Mouse (Mus musculus) embryonic facial prominence, embryonic 12.5 days (tissue): ENCODE data around the gene Exoc6b. TPM values are rescaled to one million over a fixed set of nuclear protein-coding genes. Genes with fewer than 3 reads are reported as not detected.
"Not testable (repeated sequence)": the region's sequence is repeated elsewhere in the genome, so short reads cannot be mapped to it uniquely, and the experiment has no call there.

ENCODE experiments used
- ATAC-seq: fragments of 200-750 bp; cut with Nextera tagmentation; 2 replicates; pipeline ENCODE4 v1.8.0; 2017; ENCODE audit not compliant: insufficient number of reproducible peaks, insufficient read depth, low FRiP score, low TSS enrichment
- H3K27ac ChIP-seq: fragments of 300-500 bp; sonication (generic); 2 replicates; pipeline ENCODE4 v1.5.1; 2016; ENCODE audit warnings: mild to moderate bottlenecking
- H3K27me3 ChIP-seq: fragments of 300-500 bp; sonication (generic); 2 replicates; pipeline ENCODE4 v1.6.1; 2016; ENCODE audit warnings: mild to moderate bottlenecking, moderate library complexity
- H3K36me3 ChIP-seq: fragments of 300-500 bp; sonication (generic); 2 replicates; pipeline ENCODE4 v1.6.1; 2016; ENCODE audit warnings: mild to moderate bottlenecking
- H3K4me1 ChIP-seq: fragments of 300-500 bp; sonication (generic); 2 replicates; pipeline ENCODE4 v1.6.1; 2016
- H3K4me2 ChIP-seq: fragments of 300-500 bp; sonication (generic); replicated peaks from 2 replicates; pipeline ENCODE4 v1.6.1; 2016; ENCODE audit warnings: mild to moderate bottlenecking, moderate library complexity
- H3K4me3 ChIP-seq: fragments of 300-500 bp; sonication (generic); 2 replicates; pipeline ENCODE4 v1.5.1; 2016; ENCODE audit warnings: mild to moderate bottlenecking
- H3K9ac ChIP-seq: fragments of 300-500 bp; sonication (generic); 2 replicates; pipeline ENCODE4 v1.6.1; 2016; ENCODE audit warnings: mild to moderate bottlenecking, moderate library complexity
- H3K9me3 ChIP-seq: fragments of 300-500 bp; sonication (generic); 2 replicates; pipeline ENCODE4 v1.6.1; 2016; ENCODE audit warnings: mild to moderate bottlenecking, moderate library complexity
- WGBS: fragments of 180-500 bp; shearing (Covaris S2); methylation state at CpG from one replicate; pipeline ENCODE4 v1.1.7; 2016; 5-methylcytosine and 5-hydroxymethylcytosine counted together
- polyA plus RNA-seq: library from polyadenylated mRNA; unstranded; fragments of >200 nt; fragmentation: Nextera tagmentation; extraction: Ambion mirVana; gene quantifications from 2 replicates; pipeline ENCODE4 v1.2.1, GENCODE M21; 2016

Exoc6b gene
- 45.1 and 45.2 TPM in 2 replicates for polyA plus RNA-seq

DNA sequence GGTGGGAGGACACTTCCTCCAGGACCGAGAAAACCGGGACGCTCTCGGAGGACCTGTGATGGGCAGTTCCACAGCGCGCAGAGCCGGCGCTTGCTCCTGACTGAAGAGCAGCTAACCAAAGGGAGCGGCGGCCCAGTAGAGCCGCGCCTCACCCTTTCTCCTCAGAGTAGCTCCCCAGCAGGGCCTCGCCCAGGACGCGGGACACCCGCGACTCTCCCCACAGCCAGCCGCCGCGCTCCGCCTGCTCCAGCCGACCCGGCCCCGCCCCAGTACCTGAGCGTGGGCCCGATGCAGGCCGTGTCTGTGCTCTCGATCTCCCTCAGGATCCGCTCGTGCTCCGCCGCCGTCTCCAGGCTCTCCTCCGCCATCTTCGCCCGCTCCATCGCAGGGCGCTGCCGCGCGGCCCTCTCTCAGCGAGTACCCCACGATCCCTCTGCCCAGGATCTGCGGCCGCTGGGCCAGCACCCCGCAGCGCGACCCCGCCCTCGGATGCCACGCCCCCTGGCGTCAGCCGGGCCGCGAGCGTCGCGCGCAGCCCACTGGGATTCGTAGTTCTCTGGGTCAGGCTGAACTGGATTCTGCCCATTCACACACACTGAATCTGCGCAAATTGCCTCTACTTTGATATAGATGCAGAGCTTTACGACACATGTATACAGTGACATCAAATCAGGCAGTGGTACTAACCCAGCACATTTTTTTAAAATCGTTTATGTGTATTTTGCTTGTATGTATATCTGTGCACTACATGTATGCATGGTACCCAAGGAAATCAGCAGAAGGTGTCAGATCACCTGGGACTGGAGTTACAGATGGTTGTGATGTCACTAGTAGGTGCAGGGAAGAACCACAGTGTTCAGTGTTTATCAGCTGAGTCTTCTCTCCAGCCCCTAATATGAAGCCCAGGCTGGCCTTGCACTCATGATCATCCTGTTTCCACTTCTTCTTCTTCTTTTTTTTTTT lies at the start of gene Exoc6b:
Exoc6b (minus strand) TSS at position 491 of the 963 bp plus-strand sequence.
- ATAC-seq, result peak; percentile 94
- H3K9ac ChIP-seq, result peak within 1 kb of the TSS; percentile 86
- no peaks in the 10 kb centered on the region for H3K36me3 ChIP-seq
- 1% methylated on average over 63 of the region's 63 CpGs for WGBS
- H3K4me1 ChIP-seq, result peaks cover 11% of the 10 kb centered on the region
- peak within 1 kb of the TSS; percentile 87 for H3K4me2 ChIP-seq
- peak within 1 kb of the TSS; percentile 86 for H3K27ac ChIP-seq
- peaks cover 4% of the 10 kb centered on the region; the same call in 1 of the 2 replicates for H3K27me3 ChIP-seq
- H3K4me3 ChIP-seq, result peak within 1 kb of the TSS; percentile 94
- H3K9me3 ChIP-seq, result no peaks in the 10 kb centered on the region

DNA sequence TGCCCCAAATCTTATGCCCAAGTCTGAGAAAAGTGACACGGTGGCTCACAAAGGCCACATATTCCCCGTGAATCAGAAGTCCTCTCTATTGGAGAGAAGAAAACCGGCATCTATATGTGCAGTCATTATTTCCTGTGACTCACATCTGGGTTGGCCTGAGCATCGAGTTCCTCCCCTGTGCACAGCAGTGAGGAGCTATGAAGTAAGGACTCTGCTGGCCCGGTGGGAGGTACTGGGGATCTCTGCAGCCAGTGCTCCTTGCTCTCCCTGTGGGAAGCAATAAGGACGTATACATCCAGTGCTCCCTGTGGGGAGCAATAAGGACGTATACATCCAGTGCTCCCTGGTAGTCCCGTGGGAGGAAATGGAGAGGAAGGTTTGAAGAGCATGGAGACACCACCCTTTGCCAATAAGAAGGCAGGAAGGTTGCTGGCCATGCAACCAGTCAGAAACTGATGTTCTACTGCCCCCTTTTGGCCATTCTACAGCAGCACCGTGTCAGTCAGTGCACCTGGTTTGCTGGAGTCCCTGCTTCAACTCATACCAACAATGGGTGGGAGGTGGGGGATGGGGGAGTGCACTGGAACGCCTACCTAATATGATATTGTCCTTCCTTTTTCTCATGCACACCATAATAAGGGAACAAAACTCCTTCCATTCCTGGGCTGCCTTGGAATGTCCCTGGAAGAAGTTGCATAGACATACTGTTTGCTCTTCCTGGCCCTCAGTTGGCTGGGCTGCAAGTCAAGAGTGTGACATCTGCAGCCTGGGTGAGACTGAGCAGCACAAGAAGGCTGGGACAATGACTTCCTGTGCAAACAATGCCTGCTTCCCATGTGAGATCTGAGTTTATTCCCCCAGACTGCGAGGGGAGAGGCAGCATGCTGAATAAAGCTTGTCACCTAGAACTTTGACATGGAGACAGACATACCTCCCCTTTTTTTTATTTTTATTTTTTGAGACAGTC lies 48.5 kb upstream of the Exoc6b start:
- not testable (repeated sequence) for H3K4me3 ChIP-seq, H3K36me3 ChIP-seq, H3K27me3 ChIP-seq, H3K4me2 ChIP-seq, H3K4me1 ChIP-seq, H3K9ac ChIP-seq, H3K27ac ChIP-seq, H3K9me3 ChIP-seq
- peak; percentile 47; the same call in 1 of the 2 replicates for ATAC-seq
- WGBS, result 39% methylated on average over 11 of the region's 11 CpGs

DNA sequence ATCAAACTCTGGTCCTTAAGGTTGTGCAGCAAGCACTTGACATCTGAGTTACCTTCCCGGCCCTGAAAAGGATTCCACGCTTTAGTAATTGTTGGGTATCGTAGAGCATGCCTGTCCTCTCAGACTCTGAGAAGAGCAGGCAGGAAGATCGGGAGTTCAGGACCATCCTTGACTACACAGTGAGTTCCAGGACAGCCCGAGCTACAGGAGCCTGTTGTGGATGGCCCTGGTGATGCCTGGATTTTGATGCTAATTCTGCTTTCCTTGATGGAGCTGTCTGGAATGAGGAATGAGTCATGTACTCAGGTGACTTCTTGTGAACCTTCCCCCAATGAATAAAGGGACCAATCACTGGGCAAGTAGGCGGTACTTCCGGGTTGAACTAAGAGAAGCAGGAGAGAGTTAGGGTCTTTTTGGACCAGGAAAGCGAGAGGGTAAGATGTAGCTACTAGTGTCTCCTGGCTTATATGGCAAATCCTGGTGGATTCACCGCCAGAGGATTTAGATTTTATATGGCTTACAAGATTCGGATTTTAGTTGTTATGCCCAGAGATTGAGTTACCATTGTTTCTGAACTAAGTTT lies 35.8 kb upstream of the Exoc6b start:
- ATAC-seq, result no peak

DNA sequence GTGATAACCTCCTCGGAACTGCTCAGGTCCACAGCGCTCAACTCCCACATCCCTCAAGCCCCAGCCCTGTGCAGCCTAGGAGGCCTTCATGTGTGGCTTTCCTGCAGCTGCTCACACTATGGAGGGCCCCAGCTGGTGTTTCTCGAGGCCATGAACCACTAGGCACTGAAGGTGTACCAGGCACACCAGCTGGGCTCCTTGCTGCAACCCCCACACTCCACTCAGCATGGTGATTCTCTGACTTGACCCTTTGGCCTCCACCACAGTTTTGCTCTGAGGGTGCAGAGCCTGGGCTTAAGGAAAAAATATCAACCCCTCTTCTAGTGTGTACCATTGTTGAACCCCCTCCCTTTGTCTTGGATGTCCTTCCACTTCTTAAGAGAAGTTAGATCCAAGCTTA lies 34.0 kb upstream of the Exoc6b start:
- Histone ChIP-seq H3K36me3 (no peaks in the 10 kb centered on the region), H3K9me3 (no peaks in the 10 kb centered on the region), H3K4me1 (no peaks in the 10 kb centered on the region), H3K4me3 (no peak overlapping the region), H3K27me3 (no peaks in the 10 kb centered on the region), H3K9ac (no peak overlapping the region), H3K4me2 (no peak overlapping the region), H3K27ac (no peak overlapping the region)
- ATAC-seq, result no peak
- 84% methylated on average over 3 of the region's 3 CpGs for WGBS

More for the DNA sequence above, 35.8 kb upstream of the Exoc6b start:
- H3K9me3 ChIP-seq, result no peaks in the 10 kb centered on the region
- H3K4me1 ChIP-seq, result no peaks in the 10 kb centered on the region
- WGBS, result 84% methylated on average over 10 of the region's 10 CpGs
- H3K27ac ChIP-seq, result no peak overlapping the region
- no peaks in the 10 kb centered on the region for H3K36me3 ChIP-seq
- H3K9ac ChIP-seq, result no peak overlapping the region
- no peaks in the 10 kb centered on the region for H3K27me3 ChIP-seq
- no peak overlapping the region for H3K4me3 ChIP-seq
- H3K4me2 ChIP-seq, result no peak overlapping the region

DNA sequence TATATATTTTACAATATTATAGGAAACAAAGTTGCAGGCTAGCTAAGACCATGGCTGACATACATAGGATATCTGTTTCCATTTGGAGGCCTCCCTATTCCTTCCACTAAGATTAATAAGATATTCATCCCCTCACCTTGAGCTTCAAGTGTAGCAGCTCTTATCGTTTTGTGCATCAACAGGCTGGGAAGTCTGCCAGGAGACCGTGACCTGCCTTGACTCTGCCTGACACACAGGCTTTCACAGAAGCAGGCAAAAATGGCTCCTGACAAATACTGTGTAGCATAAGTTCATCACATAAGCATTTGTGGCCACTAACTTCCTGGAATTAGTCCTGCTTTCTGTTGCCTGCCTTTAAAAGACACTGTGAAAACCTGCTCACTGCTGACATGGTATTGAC lies 27.1 kb upstream of the Exoc6b start:
- no peaks in the 10 kb centered on the region for H3K4me1 ChIP-seq
- H3K4me2 ChIP-seq, result no peak overlapping the region
- H3K4me3 ChIP-seq, result no peak overlapping the region
- no peak for ATAC-seq
- H3K27ac ChIP-seq, result no peak overlapping the region
- no peaks in the 10 kb centered on the region for H3K36me3 ChIP-seq
- no peaks in the 10 kb centered on the region for H3K27me3 ChIP-seq
- no peaks in the 10 kb centered on the region for H3K9me3 ChIP-seq
- WGBS, result 83% methylated on average over 2 of the region's 2 CpGs
- H3K9ac ChIP-seq, result no peak overlapping the region

DNA sequence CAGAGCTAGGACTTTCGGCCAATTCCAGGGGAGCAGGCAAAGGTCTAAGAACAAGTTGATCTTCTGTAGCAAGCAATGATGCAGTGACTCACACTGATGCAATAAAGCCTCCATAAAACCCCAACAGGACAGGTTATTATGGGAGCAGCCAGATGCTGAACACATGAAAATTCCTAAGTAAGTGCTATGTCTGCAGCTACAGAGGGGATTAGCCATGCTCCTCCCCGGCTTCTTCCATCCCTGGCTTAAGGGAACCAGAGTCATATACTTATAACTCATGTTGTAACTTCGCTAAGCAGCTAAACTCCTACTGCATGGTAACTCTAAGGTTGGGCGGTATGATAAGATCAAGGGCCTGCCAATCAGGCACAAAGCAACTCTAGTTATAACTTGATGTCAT lies 18.1 kb upstream of the Exoc6b start:
- 82% methylated on average over 4 of the region's 4 CpGs for WGBS
- Histone ChIP-seq H3K4me3 (no peak overlapping the region), H3K27me3 (no peaks in the 10 kb centered on the region), H3K4me1 (no peaks in the 10 kb centered on the region), H3K36me3 (no peaks in the 10 kb centered on the region), H3K9me3 (no peaks in the 10 kb centered on the region), H3K27ac (no peak overlapping the region), H3K9ac (no peak overlapping the region), H3K4me2 (no peak overlapping the region)
- ATAC-seq, result no peak

DNA sequence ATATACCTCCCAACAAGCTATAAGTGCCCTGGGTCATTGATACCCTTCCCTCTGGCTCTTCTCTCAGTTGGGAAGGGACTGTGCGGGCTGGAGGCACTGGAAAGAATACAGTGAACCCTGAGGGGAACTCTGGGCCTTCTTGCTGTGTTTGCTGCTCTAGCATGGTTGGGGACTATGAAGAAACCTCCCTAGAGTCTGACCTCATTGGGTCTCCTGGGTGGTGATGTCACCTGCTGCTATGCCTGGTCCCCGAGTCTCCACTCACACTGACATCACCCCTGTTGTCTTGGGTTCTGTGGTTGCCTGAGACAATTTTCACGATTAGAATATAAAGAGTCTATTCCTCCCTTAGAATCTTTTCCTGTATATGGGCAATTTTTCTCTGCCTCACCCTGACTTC lies 17.3 kb upstream of the Exoc6b start:
- H3K9me3 ChIP-seq, result no peaks in the 10 kb centered on the region

DNA sequence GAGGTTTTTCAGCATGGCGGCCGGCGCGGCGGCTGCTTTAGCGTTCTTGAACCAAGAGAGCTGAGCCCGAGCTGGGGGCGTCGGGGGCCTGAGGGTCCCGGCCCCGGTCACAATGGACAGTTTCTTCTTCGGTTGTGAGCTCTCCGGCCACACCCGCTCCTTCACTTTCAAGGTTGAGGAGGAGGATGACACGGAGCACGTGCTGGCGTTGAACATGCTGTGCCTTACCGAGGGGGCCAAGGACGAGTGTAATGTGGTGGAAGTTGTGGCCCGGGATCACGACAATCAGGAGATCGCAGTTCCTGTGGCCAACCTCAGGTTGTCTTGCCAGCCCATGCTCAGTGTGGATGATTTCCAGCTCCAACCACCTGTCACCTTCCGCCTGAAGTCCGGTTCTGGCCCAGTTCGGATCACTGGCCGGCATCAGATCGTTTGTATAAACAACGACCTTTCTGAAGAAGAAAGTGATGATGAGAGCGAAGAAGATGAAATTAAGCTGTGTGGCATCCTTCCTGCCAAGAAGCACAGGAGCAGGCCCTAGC lies 6.9 kb upstream of the Exoc6b start:
- H3K9me3 ChIP-seq, H3K4me1 ChIP-seq, H3K27me3 ChIP-seq, H3K36me3 ChIP-seq, ATAC-seq, H3K4me3 ChIP-seq, H3K9ac ChIP-seq, H3K4me2 ChIP-seq, H3K27ac ChIP-seq: not testable (repeated sequence)
- WGBS, result 84% methylated on average over 29 of the region's 29 CpGs

More for the DNA sequence above, 17.3 kb upstream of the Exoc6b start:
- Histone ChIP-seq H3K36me3 (no peaks in the 10 kb centered on the region), H3K4me3 (no peak overlapping the region), H3K4me1 (no peaks in the 10 kb centered on the region), H3K9ac (no peak overlapping the region), H3K27me3 (no peaks in the 10 kb centered on the region), H3K4me2 (no peak overlapping the region), H3K27ac (no peak overlapping the region)
- WGBS, result 79% methylated on average over 3 of the region's 3 CpGs
- no peak for ATAC-seq

DNA sequence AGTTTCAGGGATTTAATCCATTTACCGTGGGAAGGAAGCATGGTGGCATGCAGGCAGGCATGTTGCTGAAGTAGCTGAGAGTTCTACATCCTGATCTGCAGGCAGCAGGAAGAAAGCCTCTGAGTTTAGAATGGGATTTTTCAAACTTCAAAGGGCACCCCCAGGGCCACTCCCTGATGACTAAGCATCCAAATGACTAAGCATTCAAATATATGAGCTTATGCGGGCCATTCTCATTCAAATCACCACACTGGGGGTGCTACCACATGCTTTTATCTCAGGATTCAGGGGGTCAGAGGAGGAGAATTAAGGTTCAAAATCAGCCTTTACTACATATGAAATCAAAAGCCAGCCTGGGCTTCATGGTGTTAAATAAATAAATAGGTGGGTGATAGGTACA lies 5.7 kb upstream of the Exoc6b start:
- no peak for ATAC-seq
- no peak overlapping the region for H3K9ac ChIP-seq
- H3K9me3 ChIP-seq, result no peaks in the 10 kb centered on the region
- H3K4me2 ChIP-seq, result no peak overlapping the region
- H3K27ac ChIP-seq, result no peak overlapping the region
- 17% methylated on average over 2 of the region's 2 CpGs for WGBS
- no peak overlapping the region for H3K4me3 ChIP-seq
- peaks cover 7% of the 10 kb centered on the region; the same call in 1 of the 2 replicates for H3K27me3 ChIP-seq
- H3K36me3 ChIP-seq, result no peaks in the 10 kb centered on the region
- H3K4me1 ChIP-seq, result no peaks in the 10 kb centered on the region

DNA sequence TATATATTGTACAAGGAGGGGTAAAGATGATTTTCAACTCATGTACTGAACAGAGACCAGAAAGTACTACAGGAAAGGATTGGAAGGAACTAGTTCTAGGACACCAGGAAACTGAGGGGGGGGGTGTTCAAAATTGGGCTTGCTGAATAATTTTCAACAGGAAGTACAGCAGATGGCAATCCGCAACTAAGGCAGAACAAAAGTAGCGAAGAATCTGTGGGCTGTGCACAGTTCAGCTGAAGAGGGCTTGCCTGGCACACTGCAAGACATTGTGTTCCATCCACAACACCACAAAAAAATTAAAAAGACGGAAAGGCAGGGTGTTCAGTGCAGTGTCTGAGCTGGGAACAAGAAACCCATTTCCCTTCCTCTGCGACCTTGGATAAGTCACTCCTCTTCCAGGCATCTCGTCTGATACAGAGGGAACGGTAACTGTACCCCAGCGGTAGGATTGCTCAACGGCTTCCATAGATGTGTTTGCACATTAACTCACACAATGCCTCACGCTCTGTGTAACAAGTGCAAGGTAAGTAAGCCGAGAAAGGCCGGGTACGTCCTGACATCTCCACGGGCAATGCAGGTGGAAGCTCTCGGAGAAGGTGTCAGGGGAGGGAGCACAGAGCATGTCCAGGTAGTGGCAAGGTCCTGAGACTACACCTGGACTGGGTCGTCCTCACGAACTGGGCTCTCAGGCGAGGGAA lies 841 bp downstream of the Exoc6b start:
- Histone ChIP-seq H3K4me1 (peaks cover 11% of the 10 kb centered on the region), H3K4me2 (peak overlapping the region; percentile 87), H3K9ac (peak overlapping the region; percentile 86), H3K36me3 (no peaks in the 10 kb centered on the region), H3K27me3 (peaks cover 4% of the 10 kb centered on the region; the same call in 1 of the 2 replicates), H3K9me3 (no peaks in the 10 kb centered on the region), H3K4me3 (peak overlapping the region; percentile 94), H3K27ac (no peak overlapping the region; the same call in 1 of the 2 replicates)
- 0 out of 2 replicates have a peak, but pooled peaks have one; percentile 62 for ATAC-seq
- WGBS, result 2% methylated on average over 17 of the region's 17 CpGs
